Mouse (Mus musculus) embryonic facial prominence, embryonic 12.5 days (tissue): Measurements from ENCODE around the gene Plekhg3. TPM values are rescaled to one million over a fixed set of nuclear protein-coding genes. Genes with fewer than 3 reads are reported as not detected.

Source experiments
- ATAC-seq: fragments of 200-750 bp; cut with Nextera tagmentation; 2 replicates; pipeline ENCODE4 v1.8.0; 2017; ENCODE audit not compliant: insufficient number of reproducible peaks, insufficient read depth, low FRiP score, low TSS enrichment
- H3K27ac ChIP-seq: fragments of 300-500 bp; sonication (generic); 2 replicates; pipeline ENCODE4 v1.5.1; 2016; ENCODE audit warnings: mild to moderate bottlenecking
- H3K27me3 ChIP-seq: fragments of 300-500 bp; sonication (generic); 2 replicates; pipeline ENCODE4 v1.6.1; 2016; ENCODE audit warnings: mild to moderate bottlenecking, moderate library complexity
- H3K36me3 ChIP-seq: fragments of 300-500 bp; sonication (generic); 2 replicates; pipeline ENCODE4 v1.6.1; 2016; ENCODE audit warnings: mild to moderate bottlenecking
- H3K4me1 ChIP-seq: fragments of 300-500 bp; sonication (generic); 2 replicates; pipeline ENCODE4 v1.6.1; 2016
- H3K4me2 ChIP-seq: fragments of 300-500 bp; sonication (generic); replicated peaks from 2 replicates; pipeline ENCODE4 v1.6.1; 2016; ENCODE audit warnings: mild to moderate bottlenecking, moderate library complexity
- H3K4me3 ChIP-seq: fragments of 300-500 bp; sonication (generic); 2 replicates; pipeline ENCODE4 v1.5.1; 2016; ENCODE audit warnings: mild to moderate bottlenecking
- H3K9ac ChIP-seq: fragments of 300-500 bp; sonication (generic); 2 replicates; pipeline ENCODE4 v1.6.1; 2016; ENCODE audit warnings: mild to moderate bottlenecking, moderate library complexity
- H3K9me3 ChIP-seq: fragments of 300-500 bp; sonication (generic); 2 replicates; pipeline ENCODE4 v1.6.1; 2016; ENCODE audit warnings: mild to moderate bottlenecking, moderate library complexity
- WGBS: fragments of 180-500 bp; shearing (Covaris S2); methylation state at CpG from one replicate; pipeline ENCODE4 v1.1.7; 2016; 5-methylcytosine and 5-hydroxymethylcytosine counted together
- polyA plus RNA-seq: library from polyadenylated mRNA; unstranded; fragments of >200 nt; fragmentation: Nextera tagmentation; extraction: Ambion mirVana; gene quantifications from 2 replicates; pipeline ENCODE4 v1.2.1, GENCODE M21; 2016

Gene Plekhg3
- polyA plus RNA-seq, 1 experiment from 2014 or later: 4.5 TPM

DNA sequence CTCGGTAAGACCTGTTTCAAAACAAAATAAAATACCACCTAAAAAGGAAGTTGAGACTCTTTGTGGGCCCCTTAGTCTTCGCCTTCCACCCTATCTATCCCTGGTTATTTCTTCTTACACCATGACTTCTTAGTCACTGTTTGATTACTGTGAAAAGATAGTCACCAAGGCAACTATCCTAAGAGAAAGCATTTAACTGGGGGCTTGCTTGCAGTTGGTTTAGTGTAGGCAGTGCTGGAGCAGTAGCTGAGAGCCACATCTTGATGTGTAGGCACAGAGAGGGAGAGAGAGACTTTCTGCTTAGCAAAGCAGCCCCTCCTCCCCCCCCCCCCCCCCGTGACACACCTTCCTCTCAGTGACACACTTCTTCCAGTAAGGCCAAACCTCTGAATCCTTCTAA is 29.8 kb upstream of the Plekhg3 start:
- no peak for ATAC-seq
- Histone ChIP-seq H3K27me3 (no peaks in the 10 kb centered on the region), H3K4me3 (no peak overlapping the region), H3K9me3 (no peaks in the 10 kb centered on the region), H3K27ac (no peak overlapping the region), H3K36me3 (no peaks in the 10 kb centered on the region), H3K4me1 (no peaks in the 10 kb centered on the region), H3K4me2 (no peak overlapping the region), H3K9ac (no peak overlapping the region)
- WGBS: 79% methylated on average over 3 of the region's 3 CpGs

DNA sequence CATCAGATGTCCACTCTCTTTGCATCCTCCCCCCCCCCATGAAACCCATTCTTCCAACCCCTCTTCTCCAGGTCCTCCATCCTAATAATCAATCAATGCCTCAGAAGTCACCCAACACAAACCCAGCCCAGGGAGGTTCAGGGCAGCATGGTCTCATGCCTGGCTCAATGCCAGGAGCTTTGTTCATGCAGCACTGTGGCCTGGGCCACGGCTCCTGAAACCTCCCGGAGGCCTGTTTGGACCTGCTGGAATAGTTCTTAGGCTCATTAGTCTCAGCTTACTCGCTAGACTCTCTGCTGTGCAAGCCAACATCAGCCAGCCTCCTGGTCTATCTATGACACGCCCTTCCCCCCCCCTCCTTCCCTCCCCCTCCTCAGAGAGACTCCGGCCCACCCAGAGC is 27.7 kb upstream of the Plekhg3 start:
- Histone ChIP-seq H3K4me1 (no peaks in the 10 kb centered on the region), H3K36me3 (no peaks in the 10 kb centered on the region), H3K4me3 (no peak overlapping the region), H3K27me3 (no peaks in the 10 kb centered on the region), H3K27ac (no peak overlapping the region), H3K9me3 (no peaks in the 10 kb centered on the region), H3K9ac (no peak overlapping the region), H3K4me2 (no peak overlapping the region)
- 51% methylated on average over 5 of the region's 5 CpGs for WGBS
- ATAC-seq: 0 out of 2 replicates have a peak, but pooled peaks have one; percentile 35

DNA sequence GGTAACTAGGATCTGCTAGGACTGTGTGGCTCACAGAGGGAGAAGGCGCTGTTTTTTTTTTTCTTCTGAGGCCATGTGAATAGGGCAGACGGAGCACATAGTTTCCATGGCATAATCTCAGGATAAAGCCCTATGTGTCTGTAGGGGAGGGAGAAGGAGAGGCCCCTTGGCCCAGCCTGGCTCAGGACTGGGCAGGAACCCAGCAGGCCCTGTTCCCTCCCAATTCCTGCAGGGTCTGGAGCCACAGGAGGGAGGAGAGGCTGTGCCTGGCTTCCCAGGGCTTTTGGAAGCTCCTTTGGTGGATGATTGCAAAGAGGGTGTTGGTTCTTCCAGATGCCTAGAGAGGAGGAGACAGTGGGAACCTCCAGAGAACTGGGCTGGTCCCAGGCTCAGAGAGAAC is 24.2 kb upstream of the Plekhg3 start:
- whole genome bisulfite sequencing: 56% methylated on average over 2 of the region's 2 CpGs
- no peaks in the 10 kb centered on the region for H3K36me3 ChIP-seq
- no peak overlapping the region for H3K4me3 ChIP-seq
- H3K27me3 ChIP-seq: no peaks in the 10 kb centered on the region
- ATAC-seq: no peak
- no peak overlapping the region for H3K27ac ChIP-seq
- H3K9ac ChIP-seq: no peak overlapping the region
- H3K4me1 ChIP-seq: 0 out of 2 replicates have a peak, but pooled peaks cover 5% of the 10 kb centered on the region
- no peak overlapping the region for H3K4me2 ChIP-seq
- H3K9me3 ChIP-seq: no peaks in the 10 kb centered on the region

DNA sequence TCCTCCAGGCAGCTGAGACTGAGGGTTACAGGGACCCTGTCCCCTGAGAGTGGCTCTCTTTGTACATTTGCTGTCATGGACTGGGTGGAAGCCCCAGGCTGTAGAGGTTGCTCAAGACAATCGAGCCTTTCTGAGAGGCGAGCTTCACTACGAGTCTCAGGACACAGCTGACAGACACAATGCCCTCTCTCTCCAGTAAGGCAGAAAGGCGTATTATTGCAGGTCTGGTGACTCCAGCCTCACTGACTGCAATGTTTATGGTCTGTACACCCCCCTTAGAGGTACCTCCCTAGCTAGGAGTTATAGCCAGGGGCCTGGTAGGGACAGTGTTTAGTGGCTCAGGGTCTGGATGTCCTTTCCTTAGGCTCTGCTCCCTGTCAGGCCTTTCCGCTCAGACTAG is 22.9 kb upstream of the Plekhg3 start:
- Histone ChIP-seq H3K27ac (no peak overlapping the region), H3K9me3 (no peaks in the 10 kb centered on the region), H3K4me1 (0 out of 2 replicates have a peak, but pooled peaks cover 5% of the 10 kb centered on the region), H3K36me3 (no peaks in the 10 kb centered on the region), H3K9ac (no peak overlapping the region), H3K4me3 (no peak overlapping the region), H3K4me2 (no peak overlapping the region), H3K27me3 (no peaks in the 10 kb centered on the region)
- 37% methylated on average over 5 of the region's 5 CpGs for WGBS
- ATAC-seq: peak; percentile 22; the same call in 1 of the 2 replicates

DNA sequence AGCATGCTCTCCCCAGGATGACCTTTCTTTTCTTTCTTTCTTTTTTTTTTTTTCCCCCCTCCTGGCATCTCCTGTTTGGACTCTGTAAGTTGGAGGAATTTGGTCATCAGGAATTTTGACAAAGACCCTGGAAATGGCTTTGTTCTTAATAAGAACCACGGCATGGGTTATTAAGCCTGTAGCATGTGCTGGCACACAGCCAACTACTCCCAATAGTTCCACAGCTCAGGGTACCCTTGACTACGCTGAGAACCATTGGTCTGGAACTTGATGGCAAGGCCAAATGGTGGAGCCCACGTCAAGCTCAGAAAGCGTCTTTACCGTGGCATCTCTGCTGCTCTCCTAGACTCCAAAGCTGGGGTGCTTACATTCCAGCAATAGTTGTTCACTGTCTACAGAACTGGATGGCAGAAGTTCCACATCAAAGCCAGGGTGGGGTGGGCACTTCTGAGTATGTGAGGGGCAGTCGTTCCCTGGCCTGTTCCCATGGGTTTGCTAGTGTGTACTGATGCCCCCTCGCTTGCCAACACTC is 21.7 kb upstream of the Plekhg3 start:
- no peak overlapping the region for H3K4me3 ChIP-seq
- no peaks in the 10 kb centered on the region for H3K36me3 ChIP-seq
- WGBS: 78% methylated on average over 7 of the region's 7 CpGs
- H3K9ac ChIP-seq: no peak overlapping the region
- no peak overlapping the region for H3K27ac ChIP-seq
- H3K27me3 ChIP-seq: no peaks in the 10 kb centered on the region
- 0 out of 2 replicates have a peak, but pooled peaks cover 5% of the 10 kb centered on the region for H3K4me1 ChIP-seq
- H3K9me3 ChIP-seq: no peaks in the 10 kb centered on the region
- no peak overlapping the region for H3K4me2 ChIP-seq
- ATAC-seq: no peak

DNA sequence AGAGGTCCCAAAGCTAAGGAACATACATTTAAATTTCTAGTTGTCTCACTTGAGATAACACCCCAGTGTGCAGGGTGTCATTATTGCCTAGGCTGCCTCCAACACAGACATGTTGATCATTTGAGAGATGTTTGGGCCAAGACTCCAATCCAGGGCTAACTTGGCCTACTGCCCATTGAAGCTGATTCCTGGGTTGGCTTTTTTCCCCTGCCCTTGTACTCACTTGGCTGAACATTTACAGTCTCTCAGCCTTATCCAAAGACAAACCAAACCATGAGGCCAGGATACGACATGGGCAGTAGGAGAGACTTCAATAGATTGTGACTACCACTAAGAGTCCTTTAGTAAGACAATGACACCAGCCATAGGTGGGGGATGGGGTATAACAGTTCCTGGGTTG is 18.0 kb upstream of the Plekhg3 start:
- Histone ChIP-seq H3K27me3 (no peaks in the 10 kb centered on the region), H3K9me3 (no peaks in the 10 kb centered on the region), H3K36me3 (no peaks in the 10 kb centered on the region), H3K4me1 (peaks cover 9% of the 10 kb centered on the region; the same call in 1 of the 2 replicates), H3K9ac (no peak overlapping the region), H3K27ac (no peak overlapping the region), H3K4me3 (no peak overlapping the region), H3K4me2 (no peak overlapping the region)
- ATAC-seq: no peak
- WGBS: 78% methylated on average over 1 of the region's 1 CpGs

DNA sequence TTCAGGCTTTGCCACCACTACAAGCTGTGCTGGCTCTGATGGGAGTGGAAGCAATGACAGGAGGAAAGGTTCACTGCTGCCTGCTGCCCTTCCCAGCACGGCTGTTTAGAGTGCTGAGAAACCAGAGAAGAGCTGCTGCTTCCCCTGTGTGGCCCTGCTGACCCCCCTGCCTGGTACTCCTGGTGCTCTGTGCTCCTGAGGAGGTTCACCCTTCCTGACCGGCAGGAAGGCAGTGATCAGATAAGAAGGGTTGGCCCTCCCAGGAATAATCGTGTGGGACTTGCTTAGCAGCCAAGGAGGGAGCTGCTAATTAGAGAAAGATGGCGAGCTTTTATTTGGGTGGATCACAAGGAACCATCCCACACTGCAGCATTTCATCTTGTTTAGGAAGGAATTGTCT is 15.8 kb upstream of the Plekhg3 start:
- H3K4me3 ChIP-seq: no peak overlapping the region
- 10% methylated on average over 4 of the region's 4 CpGs for WGBS
- no peaks in the 10 kb centered on the region for H3K27me3 ChIP-seq
- H3K9ac ChIP-seq: no peak overlapping the region
- no peak overlapping the region for H3K4me2 ChIP-seq
- no peaks in the 10 kb centered on the region for H3K36me3 ChIP-seq
- H3K9me3 ChIP-seq: no peaks in the 10 kb centered on the region
- no peak for ATAC-seq
- no peak overlapping the region for H3K27ac ChIP-seq
- peaks cover 4% of the 10 kb centered on the region; the same call in 1 of the 2 replicates for H3K4me1 ChIP-seq

DNA sequence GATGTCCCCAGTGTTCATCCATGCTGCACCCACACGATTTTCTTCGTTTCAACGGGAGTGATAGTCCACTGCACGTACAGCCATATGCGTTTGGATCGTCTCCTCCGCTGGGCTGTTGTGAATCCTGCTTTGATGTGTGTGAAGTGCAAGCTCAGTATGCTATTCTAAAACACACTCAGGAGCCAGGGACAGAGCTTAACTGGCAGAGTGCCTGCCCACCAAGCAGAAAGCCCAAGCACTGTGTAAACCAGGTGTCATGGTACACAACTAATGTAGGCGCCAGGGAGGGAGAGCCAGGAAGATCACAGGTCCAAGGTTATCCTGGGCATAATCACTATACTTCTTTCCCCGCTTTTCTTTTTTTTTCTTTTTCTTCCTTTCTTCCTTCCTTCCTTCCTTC is 12.7 kb upstream of the Plekhg3 start:
- WGBS: 93% methylated on average over 9 of the region's 9 CpGs
- no peak overlapping the region for H3K4me3 ChIP-seq
- H3K27me3 ChIP-seq: no peaks in the 10 kb centered on the region
- no peak overlapping the region for H3K27ac ChIP-seq
- no peaks in the 10 kb centered on the region for H3K36me3 ChIP-seq
- no peak overlapping the region for H3K4me2 ChIP-seq
- H3K4me1 ChIP-seq: peaks cover 4% of the 10 kb centered on the region; the same call in 1 of the 2 replicates
- H3K9ac ChIP-seq: no peak overlapping the region
- H3K9me3 ChIP-seq: 0 out of 2 replicates have a peak, but pooled peaks cover 1% of the 10 kb centered on the region
- ATAC-seq: no peak

DNA sequence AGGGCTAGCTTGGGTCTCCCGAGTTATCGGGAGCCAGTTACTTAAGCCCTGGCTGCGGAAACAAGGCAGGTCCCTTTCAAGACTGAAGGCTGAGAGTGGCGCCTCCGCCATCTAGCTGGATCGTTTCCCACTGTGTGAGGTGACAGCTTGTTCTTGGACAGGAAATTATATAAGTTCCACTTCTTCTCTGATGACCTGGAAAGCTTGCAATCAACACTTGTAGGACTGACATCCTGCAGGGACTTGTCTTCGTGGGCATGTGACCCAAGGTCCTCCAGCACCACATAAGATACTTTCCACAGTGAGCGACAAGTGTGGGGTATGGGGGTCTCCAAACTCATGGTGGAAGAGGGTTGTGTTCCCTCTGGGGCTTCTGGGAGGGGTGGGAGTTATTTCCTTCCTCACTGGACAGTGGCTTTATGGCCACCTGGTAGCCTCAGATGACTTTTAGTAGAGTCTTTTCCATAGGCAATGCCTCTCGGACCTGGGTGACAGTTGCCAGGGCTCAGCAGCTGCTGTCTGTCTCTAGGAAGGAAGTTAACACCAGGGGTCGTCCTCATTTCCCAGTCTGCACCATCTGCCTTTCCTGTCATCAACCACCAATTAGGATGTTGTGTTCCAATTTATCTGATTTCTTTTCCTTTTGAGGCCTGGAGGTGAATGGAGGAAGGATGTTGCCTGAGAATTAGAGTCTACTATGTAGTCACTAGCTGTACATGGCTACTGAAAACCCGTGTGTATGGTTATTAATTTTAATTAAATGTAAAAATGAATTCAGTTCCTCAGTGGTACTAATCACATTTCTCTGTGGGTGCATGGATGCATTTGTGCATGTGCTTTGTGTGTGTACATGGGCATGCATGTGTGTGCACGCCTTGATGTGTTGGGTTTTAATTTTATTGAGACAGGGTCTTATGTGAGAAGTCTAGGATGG is 11.5 kb upstream of the Plekhg3 start:
- no peak for ATAC-seq
- no peak overlapping the region for H3K4me2 ChIP-seq
- 0 out of 2 replicates have a peak, but pooled peaks cover 3% of the 10 kb centered on the region for H3K9me3 ChIP-seq
- H3K9ac ChIP-seq: no peak overlapping the region
- no peak overlapping the region for H3K4me3 ChIP-seq
- no peaks in the 10 kb centered on the region for H3K27me3 ChIP-seq
- H3K36me3 ChIP-seq: no peaks in the 10 kb centered on the region
- no peak overlapping the region for H3K27ac ChIP-seq
- H3K4me1 ChIP-seq: peaks cover 4% of the 10 kb centered on the region; the same call in 1 of the 2 replicates
- whole genome bisulfite sequencing: 83% methylated on average over 12 of the region's 12 CpGs

DNA sequence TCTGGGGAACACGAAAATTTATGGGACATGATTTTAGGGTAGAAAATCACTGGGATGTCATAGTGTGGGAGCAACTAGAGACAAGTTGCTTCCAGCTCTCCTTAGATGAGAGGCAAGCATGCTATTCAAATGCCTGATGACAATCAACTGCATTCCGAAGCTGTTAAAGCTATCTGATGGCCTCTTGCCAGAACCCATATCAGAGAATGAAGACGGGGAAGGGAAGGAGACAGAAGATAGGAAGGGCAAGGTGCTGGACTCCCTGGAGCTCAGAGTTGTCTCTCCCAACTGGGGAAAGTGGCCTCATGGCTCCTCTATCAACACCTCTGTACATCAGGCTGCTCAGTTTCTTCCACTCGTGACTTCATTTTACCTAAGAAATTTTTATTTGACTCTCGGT is 7.0 kb upstream of the Plekhg3 start:
- no peaks in the 10 kb centered on the region for H3K36me3 ChIP-seq
- H3K27me3 ChIP-seq: no peaks in the 10 kb centered on the region
- no peak overlapping the region for H3K27ac ChIP-seq
- 78% methylated on average over 5 of the region's 5 CpGs for WGBS
- no peak for ATAC-seq
- 0 out of 2 replicates have a peak, but pooled peaks cover 3% of the 10 kb centered on the region for H3K9me3 ChIP-seq
- H3K4me2 ChIP-seq: no peak overlapping the region
- no peak overlapping the region for H3K4me3 ChIP-seq
- H3K9ac ChIP-seq: no peak overlapping the region
- H3K4me1 ChIP-seq: no peaks in the 10 kb centered on the region

DNA sequence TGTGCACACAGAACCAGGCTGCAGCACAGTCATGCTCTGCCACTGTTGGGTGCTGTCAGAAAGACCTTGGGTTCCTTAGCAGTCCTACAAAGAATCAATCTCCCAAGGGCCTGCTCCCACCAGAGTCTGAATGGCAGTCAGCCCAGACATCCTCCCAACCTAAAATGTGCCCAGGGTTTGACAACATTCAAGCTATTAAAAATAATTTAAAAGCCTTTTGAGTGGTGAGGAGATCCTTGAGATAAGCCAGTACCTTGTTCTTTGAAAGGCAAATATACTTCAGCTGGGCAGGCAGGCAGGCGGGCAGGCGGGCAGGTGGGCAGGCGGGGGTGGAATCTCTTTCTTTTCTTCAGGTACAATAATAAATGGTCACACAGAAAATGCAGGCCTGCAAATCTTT is 5.8 kb upstream of the Plekhg3 start:
- Histone ChIP-seq H3K9me3 (0 out of 2 replicates have a peak, but pooled peaks cover 3% of the 10 kb centered on the region), H3K4me3 (no peak overlapping the region), H3K4me2 (no peak overlapping the region), H3K4me1 (no peaks in the 10 kb centered on the region), H3K9ac (no peak overlapping the region), H3K36me3 (no peaks in the 10 kb centered on the region), H3K27me3 (peaks cover under 1% of the 10 kb centered on the region; the same call in 1 of the 2 replicates), H3K27ac (no peak overlapping the region)
- 94% methylated on average over 3 of the region's 3 CpGs for WGBS
- ATAC-seq: no peak
